Mouse (Mus musculus) MEL (cell line): Measurements from ENCODE around the gene Myl6. TPM values are rescaled to one million over a fixed set of nuclear protein-coding genes. Genes with fewer than 3 reads are reported as not detected.

Experiments used
- DNase-seq: peaks from one replicate; pipeline ENCODE4 v3.0.0; 2011; ENCODE audit warnings: low read depth, low spot score
- H3K27ac ChIP-seq: 2 replicates; pipeline ENCODE4 v1.5.1; 2012; ENCODE audit warnings: low read depth, mild to moderate bottlenecking, control low read depth, low read length, moderate library complexity; ENCODE audit not compliant: control insufficient read depth
- H3K27me3 ChIP-seq, 2 experiments: fragments of 150-350 bp in 1 of 2; sonication (generic) in 1 of 2; 2 replicates each; pipeline ENCODE4 v1.6.1; 2012; ENCODE audit warnings: low read length in 2 of 2, mild to moderate bottlenecking in 2 of 2, improper control_type of control experiment in 1 of 2, moderate library complexity in 1 of 2; ENCODE audit not compliant: insufficient read depth in 2 of 2, control insufficient read depth in 1 of 2
- H3K36me3 ChIP-seq, 2 experiments: 2 replicates each; pipeline ENCODE4 v1.6.1; 2012 to 2014; ENCODE audit warnings: low read length in 2 of 2, improper control_type of control experiment in 1 of 2, inconsistent platforms in 1 of 2, mild to moderate bottlenecking in 1 of 2; ENCODE audit not compliant: insufficient read depth in 2 of 2, control insufficient read depth in 1 of 2
- H3K4me1 ChIP-seq, 2 experiments: fragments of 150-350 bp in 1 of 2; sonication (generic) in 1 of 2; 2 replicates each; pipeline ENCODE4 v1.6.1; 2012; ENCODE audit warnings: low read length in 2 of 2, improper control_type of control experiment in 1 of 2, mild to moderate bottlenecking in 1 of 2; ENCODE audit not compliant: insufficient read depth in 2 of 2, control insufficient read depth in 1 of 2
- H3K4me3 ChIP-seq, 2 experiments: fragments of 150-350 bp in 1 of 2; sonication (generic) in 1 of 2; 2 replicates each; pipeline ENCODE4 v1.5.1; 2012; ENCODE audit warnings: low read depth in 2 of 2, low read length in 2 of 2, mild to moderate bottlenecking in 2 of 2, moderate library complexity in 2 of 2, control low read depth in 1 of 2, improper control_type of control experiment in 1 of 2; ENCODE audit not compliant: control insufficient read depth in 1 of 2, insufficient read depth in 1 of 2
- H3K79me2 ChIP-seq: 2 replicates; pipeline ENCODE4 v1.6.1; 2012; ENCODE audit warnings: mild to moderate bottlenecking, low read length, moderate library complexity; ENCODE audit not compliant: control insufficient read depth, poor library complexity, insufficient read depth
- H3K9ac ChIP-seq: 2 replicates; pipeline ENCODE4 v1.6.1; 2012; ENCODE audit warnings: low read depth, mild to moderate bottlenecking, control low read depth, low read length, moderate library complexity; ENCODE audit not compliant: control insufficient read depth, poor library complexity, severe bottlenecking
- H3K9me3 ChIP-seq: fragments of 150-350 bp; sonication (generic); replicated peaks from 2 replicates; pipeline ENCODE4 v1.6.1; 2012; ENCODE audit warnings: mild to moderate bottlenecking, low read length, improper control_type of control experiment, moderate library complexity; ENCODE audit not compliant: insufficient read depth
- BHLHE40 ChIP-seq: IDR thresholded peaks from 2 replicates; pipeline ENCODE4 v1.6.1; 2012; ENCODE audit warnings: low read depth, mild to moderate bottlenecking, inconsistent platforms, low read length, improper control_type of control experiment, borderline replicate concordance
- CHD1 ChIP-seq: IDR thresholded peaks from 2 replicates; pipeline ENCODE4 v1.6.1; 2012; ENCODE audit warnings: low read depth, mild to moderate bottlenecking, inconsistent platforms, low read length, improper control_type of control experiment
- CHD2 ChIP-seq: IDR thresholded peaks from 2 replicates; pipeline ENCODE4 v1.6.1; 2011; ENCODE audit warnings: low read length, improper control_type of control experiment
- CTCF ChIP-seq, 3 experiments: IDR thresholded peaks in 2 of 3; conservative IDR thresholded peaks in 1 of 3; 2 replicates each; pipeline ENCODE4 v1.5.1; 2011 to 2012; ENCODE audit warnings: low read length in 3 of 3, low read depth in 2 of 3, mild to moderate bottlenecking in 2 of 3, improper control_type of control experiment in 1 of 3, inconsistent platforms in 1 of 3, mixed read lengths in 1 of 3, moderate library complexity in 1 of 3; ENCODE audit not compliant: control insufficient read depth in 1 of 3, insufficient read depth in 1 of 3, poor library complexity in 1 of 3, severe bottlenecking in 1 of 3
- E2F4 ChIP-seq: IDR thresholded peaks from 2 replicates; pipeline ENCODE4 v1.6.1; 2011; ENCODE audit warnings: low read depth, low read length, improper control_type of control experiment, borderline replicate concordance
- ELF1 ChIP-seq: IDR thresholded peaks from 2 replicates; pipeline ENCODE4 v1.6.1; 2014; ENCODE audit warnings: low read depth, mild to moderate bottlenecking, inconsistent platforms, low read length, improper control_type of control experiment, moderate library complexity
- EP300 ChIP-seq, 2 experiments: IDR thresholded peaks; 2 replicates each; pipeline ENCODE4 v1.6.1; 2011; ENCODE audit warnings: improper control_type of control experiment in 2 of 2, low read length in 2 of 2, low read depth in 1 of 2, mild to moderate bottlenecking in 1 of 2
- ETS1 ChIP-seq: IDR thresholded peaks from 2 replicates; pipeline ENCODE4 v1.6.1; 2012; ENCODE audit warnings: low read depth, mild to moderate bottlenecking, inconsistent platforms, low read length, improper control_type of control experiment, moderate library complexity
- GABPA ChIP-seq: IDR thresholded peaks from 2 replicates; pipeline ENCODE4 v1.6.1; 2012; ENCODE audit warnings: low read depth, mild to moderate bottlenecking, inconsistent platforms, low read length, improper control_type of control experiment, moderate library complexity
- GATA1 ChIP-seq: IDR thresholded peaks from 2 replicates; pipeline ENCODE4 v1.6.1; 2011; ENCODE audit warnings: low read depth, low read length, improper control_type of control experiment
- HCFC1 ChIP-seq: IDR thresholded peaks from 2 replicates; pipeline ENCODE4 v1.6.1; 2012; ENCODE audit warnings: low read depth, mild to moderate bottlenecking, inconsistent platforms, low read length, improper control_type of control experiment, moderate library complexity
- JUND ChIP-seq: IDR thresholded peaks from 2 replicates; pipeline ENCODE4 v1.6.1; 2011; ENCODE audit warnings: low read depth, mild to moderate bottlenecking, improper control_type of control experiment, low read length
- KAT2A ChIP-seq: conservative IDR thresholded peaks from 2 replicates; pipeline ENCODE4 v1.6.1; 2012; ENCODE audit warnings: low read depth, low read length, improper control_type of control experiment, inconsistent platforms
- MAFK ChIP-seq: IDR thresholded peaks from 2 replicates; pipeline ENCODE4 v1.6.1; 2011; ENCODE audit warnings: low read depth, mild to moderate bottlenecking, low read length, improper control_type of control experiment, borderline replicate concordance
- MAX ChIP-seq: IDR thresholded peaks from 2 replicates; pipeline ENCODE4 v1.6.1; 2011; ENCODE audit warnings: low read length, improper control_type of control experiment
- MAZ ChIP-seq: IDR thresholded peaks from 2 replicates; pipeline ENCODE4 v1.6.1; 2012; ENCODE audit warnings: low read depth, mild to moderate bottlenecking, inconsistent platforms, low read length, improper control_type of control experiment
- MEF2A ChIP-seq: IDR thresholded peaks from 2 replicates; pipeline ENCODE4 v1.6.1; 2014; ENCODE audit warnings: low read depth, mild to moderate bottlenecking, inconsistent platforms, low read length, improper control_type of control experiment; ENCODE audit not compliant: poor library complexity, insufficient replicate concordance, severe bottlenecking; ENCODE audit errors: extremely low read depth
- MXI1 ChIP-seq: IDR thresholded peaks from 2 replicates; pipeline ENCODE4 v1.6.1; 2011; ENCODE audit warnings: mild to moderate bottlenecking, low read depth, low read length, improper control_type of control experiment
- MYB ChIP-seq: IDR thresholded peaks from 2 replicates; pipeline ENCODE4 v1.6.1; 2011; ENCODE audit warnings: mild to moderate bottlenecking, low read depth, low read length, improper control_type of control experiment
- MYC ChIP-seq: IDR thresholded peaks from 2 replicates; pipeline ENCODE4 v1.6.1; 2011; ENCODE audit warnings: low read depth, mild to moderate bottlenecking, low read length, improper control_type of control experiment, moderate library complexity
- NELFE ChIP-seq: IDR thresholded peaks from 2 replicates; pipeline ENCODE4 v1.6.1; 2011; ENCODE audit warnings: low read depth, low read length, improper control_type of control experiment
- POLR2A ChIP-seq, 2 experiments: IDR thresholded peaks; 2 replicates each; pipeline ENCODE4 v1.6.1; 2011 to 2012; ENCODE audit warnings: low read length in 2 of 2, mild to moderate bottlenecking in 2 of 2, control low read depth in 1 of 2, improper control_type of control experiment in 1 of 2, low read depth in 1 of 2, moderate library complexity in 1 of 2; ENCODE audit not compliant: control insufficient read depth in 1 of 2, insufficient read depth in 1 of 2, poor library complexity in 1 of 2
- RAD21 ChIP-seq: IDR thresholded peaks from 2 replicates; pipeline ENCODE4 v1.6.1; 2011; ENCODE audit warnings: mild to moderate bottlenecking, low read depth, low read length, improper control_type of control experiment
- RCOR1 ChIP-seq: IDR thresholded peaks from 2 replicates; pipeline ENCODE4 v1.6.1; 2012; ENCODE audit warnings: low read depth, mild to moderate bottlenecking, inconsistent platforms, low read length, improper control_type of control experiment
- SIN3A ChIP-seq: IDR thresholded peaks from 2 replicates; pipeline ENCODE4 v1.6.1; 2012; ENCODE audit warnings: low read length, improper control_type of control experiment, inconsistent platforms
- SMC3 ChIP-seq: IDR thresholded peaks from 2 replicates; pipeline ENCODE4 v1.6.1; 2011; ENCODE audit warnings: low read depth, low read length, improper control_type of control experiment
- TAL1 ChIP-seq: IDR thresholded peaks from 2 replicates; pipeline ENCODE4 v1.6.1; 2012; ENCODE audit warnings: mild to moderate bottlenecking, inconsistent platforms, low read length, moderate library complexity, mixed read lengths
- TBP ChIP-seq: IDR thresholded peaks from 2 replicates; pipeline ENCODE4 v1.8.0; 2011; ENCODE audit warnings: low read depth, low read length, improper control_type of control experiment
- TCF12 ChIP-seq: IDR thresholded peaks from 2 replicates; pipeline ENCODE4 v1.6.1; 2014; ENCODE audit warnings: low read depth, mild to moderate bottlenecking, inconsistent platforms, low read length, improper control_type of control experiment, moderate library complexity
- UBTF ChIP-seq: IDR thresholded peaks from 2 replicates; pipeline ENCODE4 v1.6.1; 2012; ENCODE audit warnings: low read depth, mild to moderate bottlenecking, inconsistent platforms, low read length, improper control_type of control experiment, moderate library complexity, borderline replicate concordance; ENCODE audit not compliant: insufficient read depth
- USF1 ChIP-seq: IDR thresholded peaks from 2 replicates; pipeline ENCODE4 v1.6.1; 2014; ENCODE audit warnings: low read depth, mild to moderate bottlenecking, inconsistent platforms, low read length, improper control_type of control experiment, moderate library complexity
- USF2 ChIP-seq, 2 experiments: IDR thresholded peaks; 2 replicates each; pipeline ENCODE4 v1.6.1; 2011 to 2012; ENCODE audit warnings: improper control_type of control experiment in 2 of 2, low read length in 2 of 2, borderline replicate concordance in 1 of 2, inconsistent platforms in 1 of 2, low read depth in 1 of 2, mild to moderate bottlenecking in 1 of 2; ENCODE audit not compliant: insufficient read depth in 1 of 2
- ZC3H11A ChIP-seq: IDR thresholded peaks from 2 replicates; pipeline ENCODE4 v1.6.1; 2012; ENCODE audit warnings: low read depth, mild to moderate bottlenecking, inconsistent platforms, low read length, improper control_type of control experiment
- ZKSCAN1 ChIP-seq: IDR thresholded peaks from 2 replicates; pipeline ENCODE4 v1.6.1; 2012; ENCODE audit warnings: low read depth, mild to moderate bottlenecking, inconsistent platforms, low read length, improper control_type of control experiment, moderate library complexity
- ZMIZ1 ChIP-seq: IDR thresholded peaks from 2 replicates; pipeline ENCODE4 v1.6.1; 2012; ENCODE audit warnings: low read depth, mild to moderate bottlenecking, inconsistent platforms, low read length, improper control_type of control experiment, moderate library complexity
- ZNF384 ChIP-seq: IDR thresholded peaks from 2 replicates; pipeline ENCODE4 v1.6.1; 2012; ENCODE audit warnings: low read depth, mild to moderate bottlenecking, inconsistent platforms, low read length, improper control_type of control experiment
- polyA plus RNA-seq, 2 experiments: library from polyadenylated mRNA; stranded (reverse) in 1 of 2; unstranded in 1 of 2; fragments of >175 nt in 1 of 2; fragments of >200 nt in 1 of 2; gene quantifications; 2 replicates each; pipeline versions ENCODE4 v1.2.1 to v1.2.4; 2012; ENCODE audit warnings: low replicate concordance in 2 of 2, low read depth in 1 of 2; ENCODE audit not compliant: insufficient read length in 2 of 2, insufficient read depth in 1 of 2, missing spikeins in 1 of 2
- total RNA-seq: library from RNA; depleted of rRNA; stranded (reverse); fragments of 300-350 nt; gene quantifications from 2 replicates; pipeline ENCODE4 v1.2.3, GENCODE M21; 2012

The Myl6 gene
- total and polyA plus RNA-seq, 3 experiments, result 399 to 589 TPM; not detected in 1

DNA sequence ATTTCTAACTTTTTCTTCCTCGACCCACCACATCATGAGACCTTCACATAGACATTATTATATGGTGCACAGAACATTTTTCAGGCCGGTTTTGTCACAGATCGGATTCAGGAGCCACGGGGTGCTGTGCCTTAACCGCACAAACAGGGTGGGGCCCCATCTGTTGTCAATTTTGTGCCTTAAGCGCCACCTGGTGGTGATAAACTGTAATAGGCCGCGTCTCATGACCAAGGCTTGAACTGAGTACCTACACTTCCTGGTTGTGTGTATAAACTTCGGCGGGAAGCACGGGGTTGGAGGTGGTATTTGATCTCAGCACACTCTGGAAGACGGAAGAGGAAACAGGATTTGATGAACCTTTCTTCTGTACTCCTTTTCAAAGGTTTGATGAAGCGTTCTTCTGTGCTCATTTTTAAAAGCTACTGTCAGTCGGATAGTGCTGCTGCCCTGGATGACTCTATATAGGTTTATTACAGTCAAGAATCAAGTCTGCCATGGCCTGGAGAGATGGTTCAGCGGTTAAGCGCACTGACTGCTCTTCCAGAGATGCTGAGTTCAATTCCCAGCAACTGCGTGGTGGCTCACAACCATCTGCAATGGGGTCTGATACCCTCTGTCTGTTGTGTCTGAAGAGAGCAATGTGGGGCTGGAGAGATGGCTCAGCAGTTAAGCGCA, 42.5 kb upstream of the Myl6 start:
- peak overlapping the region; percentile 44 to 58 for H3K4me3 ChIP-seq
- peak overlapping the region; percentile 80 for H3K27ac ChIP-seq
- no peaks in the 10 kb centered on the region for H3K79me2 ChIP-seq
- peaks cover 0 to 11% of the 10 kb centered on the region in 2 experiments; a peak in 2 of 4 replicates for H3K4me1 ChIP-seq
- H3K36me3 ChIP-seq, result peaks cover 0 to 6% of the 10 kb centered on the region in 2 experiments; a peak in 2 of 4 replicates
- H3K9me3 ChIP-seq, result no peaks in the 10 kb centered on the region
- peak; percentile 99 for DNase-seq
- H3K9ac ChIP-seq, result peak overlapping the region; percentile 64
- H3K27me3 ChIP-seq, result no peaks in the 10 kb centered on the region
- TF ChIP-seq HCFC1, result peak; percentile 70
- TF ChIP-seq E2F4, result peak; percentile 93
- no peak for TF ChIP-seq TAL1
- peak; percentile 74 for TF ChIP-seq USF1
- TF ChIP-seq EP300 (IDR thresholded peaks at IDR 0.05; ENCODE audit: low read depth in 1 of 2, low read length in 2 of 2), result peak; percentile 5 to 60; a peak in 2 of 4 replicates
- TF ChIP-seq ZNF384, result peak; percentile 65
- peak; percentile 97 for TF ChIP-seq ELF1
- peak; percentile 88 for TF ChIP-seq MXI1
- no peak for TF ChIP-seq USF2 (IDR thresholded peaks at IDR 0.05; ENCODE audit: borderline replicate concordance in 1 of 2, insufficient read depth in 1 of 2, low read depth in 1 of 2, low read length in 2 of 2)
- no peak for TF ChIP-seq KAT2A
- TF ChIP-seq MYB, result peak; percentile 35; the same call in 1 of the 2 replicates
- TF ChIP-seq RCOR1, result peak; percentile 65; the same call in 1 of the 2 replicates
- TF ChIP-seq CTCF (IDR thresholded peaks at IDR 0.05 in 2 of 3, conservative IDR thresholded peaks at IDR 0.05 in 1 of 3; ENCODE audit: control insufficient read depth in 1 of 3, insufficient read depth in 1 of 3, low read depth in 2 of 3, low read length in 3 of 3, poor library complexity in 1 of 3, severe bottlenecking in 1 of 3), result peak in 2 of 3 experiments; percentile 79 to 84
- no peak for TF ChIP-seq CHD1
- TF ChIP-seq MYC, result peak; percentile 87
- no peak; the same call in 1 of the 2 replicates for TF ChIP-seq CHD2
- TF ChIP-seq BHLHE40, result peak; percentile 46
- TF ChIP-seq JUND, result 0 out of 2 replicates have a peak, but pooled peaks have one; percentile 58
- TF ChIP-seq GATA1, result no peak
- TF ChIP-seq MEF2A, result no peak
- no peak for TF ChIP-seq GABPA
- TF ChIP-seq MAFK, result no peak
- peak; percentile 97 for TF ChIP-seq RAD21
- no peak for TF ChIP-seq UBTF
- TF ChIP-seq ZC3H11A, result peak; percentile 92
- peak; percentile 95 for TF ChIP-seq SMC3
- TF ChIP-seq TCF12, result peak; percentile 58; the same call in 1 of the 2 replicates
- peak; percentile 76 for TF ChIP-seq ETS1
- peak; percentile 64; the same call in 1 of the 2 replicates for TF ChIP-seq NELFE
- TF ChIP-seq TBP, result peak; percentile 89
- peak; percentile 87 for TF ChIP-seq ZMIZ1
- peak; percentile 89 for TF ChIP-seq MAX
- TF ChIP-seq MAZ, result peak; percentile 97
- no peak for TF ChIP-seq ZKSCAN1
- peak in 1 of 2 experiments; percentile 51; a peak in 2 of 4 replicates for TF ChIP-seq POLR2A (IDR thresholded peaks at IDR 0.05; ENCODE audit: control insufficient read depth in 1 of 2, insufficient read depth in 1 of 2, low read depth in 1 of 2, low read length in 2 of 2, poor library complexity in 1 of 2)
- TF ChIP-seq SIN3A, result peak; percentile 96
